Mouse (Mus musculus) testis, postnatal 10 days (tissue): Measurements from ENCODE around the gene Hnrnpa3.
"Not testable (repeated sequence)": the region's sequence is repeated elsewhere in the genome, so short reads cannot be mapped to it uniquely, and the experiment has no call there.

Experiments used
- DNase-seq: peaks from one replicate; pipeline ENCODE4 v3.0.0; 2021; ENCODE audit warnings: low spot score

The Hnrnpa3 gene

GRCm38 (mm10) chr2:75658727-75659628, at the start of gene Hnrnpa3:
Hnrnpa3 (plus strand) TSS chr2:75659261.
- DNase-seq = peak; percentile 99

- no peak for DNase-seq
Observed at GRCm38 (mm10) chr2:75609971-75610370, 49.1 kb upstream of the Hnrnpa3 start.

GRCm38 (mm10) chr2:75610602-75611001, 48.5 kb upstream of the Hnrnpa3 start:
- DNase-seq = not testable (repeated sequence)

- DNase-seq = no peak
Observed at GRCm38 (mm10) chr2:75611041-75611805, 47.8 kb upstream of the Hnrnpa3 start.

DNA sequence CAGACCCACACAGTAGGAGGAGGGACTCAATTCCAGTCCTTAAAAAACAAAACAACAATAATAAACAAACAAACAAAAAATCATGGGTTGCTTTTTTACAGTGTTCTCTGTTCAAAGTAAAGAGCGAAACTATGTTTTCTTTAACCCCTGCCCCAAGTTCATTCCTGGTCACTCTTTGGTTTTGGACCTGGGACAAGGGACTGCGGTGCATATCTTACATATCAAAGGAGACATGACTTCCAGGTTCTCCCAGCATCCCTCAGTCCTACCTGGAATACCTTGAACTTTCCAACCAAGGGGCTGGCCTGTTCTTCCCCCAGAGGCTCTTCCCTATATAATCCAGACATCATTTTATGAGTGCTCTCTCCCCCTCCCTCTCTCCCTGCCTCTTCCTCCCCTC, 47.1 kb upstream of the Hnrnpa3 start:
- no peak for DNase-seq

DNA sequence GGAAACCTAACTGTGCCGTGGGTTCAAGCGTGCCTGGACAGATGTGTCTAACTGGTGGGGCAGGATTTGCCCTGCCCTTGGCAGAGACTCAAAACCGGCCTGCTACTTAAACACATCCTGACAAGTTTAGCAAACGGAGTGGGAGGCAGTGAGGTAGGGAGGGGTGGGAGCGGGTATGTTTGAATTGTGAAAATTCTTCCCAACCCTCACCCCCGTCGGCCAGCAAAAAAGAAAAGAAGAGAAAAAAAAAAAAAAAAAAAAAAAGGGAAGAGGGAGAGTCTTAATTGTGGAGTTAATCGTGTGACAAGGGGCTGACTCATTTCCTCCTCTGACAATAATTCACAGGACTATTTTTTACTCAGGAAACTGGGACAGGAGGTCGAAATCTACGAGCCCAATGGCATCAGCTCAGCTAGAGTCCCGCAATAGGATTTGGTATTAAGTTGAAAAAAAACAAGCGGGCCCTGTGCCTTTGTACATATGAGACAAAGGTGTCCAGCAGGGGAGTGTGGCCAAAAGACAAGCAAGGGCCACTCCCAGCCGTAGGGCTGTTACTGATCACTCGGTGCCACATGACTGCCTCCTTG, 46.0 kb upstream of the Hnrnpa3 start:
- no peak for DNase-seq

DNA sequence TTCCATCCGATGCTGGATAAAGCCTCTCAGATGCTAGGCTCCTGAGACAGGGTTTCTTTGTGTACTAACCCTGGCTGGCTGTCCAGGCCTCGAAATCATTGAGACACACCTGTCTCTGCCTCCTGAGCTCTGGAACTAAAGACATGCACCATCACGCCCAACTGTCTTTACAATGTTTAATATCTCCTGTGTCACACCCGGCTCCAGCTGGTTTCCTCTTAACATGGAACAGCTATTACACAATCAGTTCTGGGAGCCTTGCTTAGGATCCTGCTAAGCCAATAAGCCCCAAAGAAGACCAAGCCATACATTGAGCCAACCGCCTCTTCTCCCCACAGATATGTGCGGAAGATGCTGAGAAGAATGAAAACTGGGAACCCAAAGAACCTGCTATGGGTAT, 44.5 kb upstream of the Hnrnpa3 start:
- no peak for DNase-seq

GRCm38 (mm10) chr2:75616911-75617310, 42.1 kb upstream of the Hnrnpa3 start:
- no peak for DNase-seq

GRCm38 (mm10) chr2:75618712-75619111, 40.3 kb upstream of the Hnrnpa3 start:
- DNase-seq = no peak

- DNase-seq = no peak
Observed at GRCm38 (mm10) chr2:75621873-75622654, 37.0 kb upstream of the Hnrnpa3 start.

DNA sequence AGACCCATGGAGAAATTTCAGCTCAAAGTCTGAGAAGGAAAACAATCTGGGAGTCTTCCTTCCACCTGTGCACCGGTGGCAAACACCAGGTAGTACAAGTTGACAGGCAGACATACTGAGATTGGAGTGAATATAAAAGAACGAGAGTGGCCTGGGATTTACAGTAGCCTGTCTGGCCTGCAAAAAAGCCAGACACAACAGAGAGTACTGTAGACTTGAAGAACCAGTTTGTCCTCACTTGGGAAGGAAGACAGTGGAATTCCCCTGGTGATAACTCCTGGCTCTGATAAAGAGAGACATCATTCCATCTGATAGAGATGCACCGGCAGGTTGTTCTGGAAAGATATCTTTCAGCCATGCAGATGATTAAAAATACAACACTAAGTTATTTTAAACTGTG, 34.0 kb upstream of the Hnrnpa3 start:
- DNase-seq = no peak

DNA sequence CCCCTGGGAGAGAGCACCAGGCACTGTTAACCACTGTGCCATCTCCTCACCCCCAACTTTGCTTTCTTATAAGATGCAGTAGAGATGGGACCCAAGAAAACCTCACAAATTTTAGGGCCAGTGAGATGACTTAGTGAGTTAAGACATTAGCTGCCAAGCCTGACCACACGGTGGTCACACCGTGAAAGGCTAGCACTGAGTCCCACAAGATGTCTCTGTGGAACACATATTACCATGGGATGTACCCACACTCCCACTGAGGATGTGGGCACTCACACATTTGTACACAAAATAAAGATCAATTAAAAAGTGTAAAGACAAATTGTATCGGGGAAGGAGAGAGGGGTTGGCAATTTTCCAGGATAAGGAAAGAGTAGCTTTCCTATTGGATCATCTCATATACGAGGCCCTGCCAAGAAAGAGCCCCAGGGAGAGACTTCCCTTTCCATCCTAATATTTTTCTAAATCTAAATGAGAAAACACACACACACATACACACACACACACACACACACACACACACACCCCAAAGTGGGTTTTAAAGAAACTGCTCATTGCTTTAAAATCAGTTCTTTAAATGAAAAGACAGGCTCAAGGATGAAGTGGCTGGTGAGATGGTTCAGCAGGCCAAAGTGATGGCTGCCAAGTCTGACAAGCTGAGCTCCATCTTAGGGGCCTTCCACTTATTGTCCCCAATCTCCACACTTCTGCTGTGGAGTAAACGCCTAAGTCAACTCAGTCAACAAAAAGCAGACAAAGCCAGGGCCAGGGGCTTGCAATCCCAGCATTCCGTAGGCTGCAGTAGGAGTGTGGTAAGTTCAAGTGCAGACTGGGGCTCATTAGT, 32.2 kb upstream of the Hnrnpa3 start:
- DNase-seq = peak; percentile 26

DNA sequence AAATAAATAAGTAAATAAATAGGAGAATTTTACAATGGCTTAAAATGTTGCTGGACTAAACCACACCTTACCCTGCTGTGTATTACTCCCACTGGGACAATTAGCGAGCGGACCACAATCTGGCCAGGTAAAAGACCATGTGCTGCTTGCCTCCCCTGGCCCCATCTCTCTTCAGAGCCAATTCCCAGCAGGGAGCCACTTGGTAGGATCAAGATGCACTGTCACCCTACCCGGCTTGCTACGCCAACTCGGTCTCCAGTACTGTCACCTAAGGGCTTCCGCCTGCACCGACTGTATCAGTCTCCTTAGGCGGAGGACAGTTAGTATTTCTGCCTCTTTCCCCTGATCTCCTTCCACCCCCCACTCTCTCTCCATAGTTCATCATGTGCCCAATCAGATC, 30.6 kb upstream of the Hnrnpa3 start:
- DNase-seq = peak; percentile 38

DNA sequence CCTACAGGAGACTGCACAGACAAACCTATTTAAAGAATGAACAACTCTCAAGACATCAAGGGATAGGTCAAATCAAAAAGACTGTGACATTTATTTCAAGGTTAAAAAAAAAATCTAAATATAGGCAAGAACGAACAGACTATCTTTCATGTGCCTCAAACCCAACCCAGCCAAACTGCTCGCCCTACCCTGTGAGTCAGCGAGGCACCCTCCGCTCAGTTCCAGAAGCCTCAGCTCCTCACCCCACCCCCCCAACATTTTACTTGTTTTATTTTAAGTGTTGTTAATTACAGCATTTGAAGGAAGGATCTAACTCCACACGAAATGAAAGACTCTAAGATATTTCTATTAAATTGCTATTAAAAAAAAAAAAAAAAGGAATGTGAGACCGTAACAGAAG, 27.6 kb upstream of the Hnrnpa3 start:
- DNase-seq = peak; percentile 18

GRCm38 (mm10) chr2:75632043-75632442, 27.0 kb upstream of the Hnrnpa3 start:
- DNase-seq = no peak

GRCm38 (mm10) chr2:75632721-75633181, 26.3 kb upstream of the Hnrnpa3 start:
- no peak for DNase-seq

GRCm38 (mm10) chr2:75633381-75633780, 25.7 kb upstream of the Hnrnpa3 start:
- no peak for DNase-seq

GRCm38 (mm10) chr2:75633784-75634183, 25.3 kb upstream of the Hnrnpa3 start:
- DNase-seq = no peak

DNA sequence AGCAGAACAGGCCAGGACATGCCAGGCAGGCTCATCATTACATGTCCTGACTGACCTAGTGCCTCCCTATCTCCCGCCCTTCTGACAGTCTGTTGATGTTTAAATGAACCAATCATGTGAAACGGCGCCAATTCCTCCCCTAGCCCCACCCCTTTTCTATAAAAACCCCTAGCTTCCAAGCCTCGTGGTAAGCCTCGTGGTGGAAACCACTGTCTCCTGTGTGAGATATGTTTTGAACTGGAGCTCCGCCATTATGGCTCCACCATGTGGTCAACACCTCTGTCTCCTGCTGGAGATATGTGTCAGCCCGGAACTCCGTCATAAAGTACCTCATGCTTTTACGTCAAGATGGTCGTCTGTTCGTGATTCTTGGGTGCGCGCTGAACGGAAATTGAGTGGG, 24.6 kb upstream of the Hnrnpa3 start:
- peak; percentile 16 for DNase-seq

DNA sequence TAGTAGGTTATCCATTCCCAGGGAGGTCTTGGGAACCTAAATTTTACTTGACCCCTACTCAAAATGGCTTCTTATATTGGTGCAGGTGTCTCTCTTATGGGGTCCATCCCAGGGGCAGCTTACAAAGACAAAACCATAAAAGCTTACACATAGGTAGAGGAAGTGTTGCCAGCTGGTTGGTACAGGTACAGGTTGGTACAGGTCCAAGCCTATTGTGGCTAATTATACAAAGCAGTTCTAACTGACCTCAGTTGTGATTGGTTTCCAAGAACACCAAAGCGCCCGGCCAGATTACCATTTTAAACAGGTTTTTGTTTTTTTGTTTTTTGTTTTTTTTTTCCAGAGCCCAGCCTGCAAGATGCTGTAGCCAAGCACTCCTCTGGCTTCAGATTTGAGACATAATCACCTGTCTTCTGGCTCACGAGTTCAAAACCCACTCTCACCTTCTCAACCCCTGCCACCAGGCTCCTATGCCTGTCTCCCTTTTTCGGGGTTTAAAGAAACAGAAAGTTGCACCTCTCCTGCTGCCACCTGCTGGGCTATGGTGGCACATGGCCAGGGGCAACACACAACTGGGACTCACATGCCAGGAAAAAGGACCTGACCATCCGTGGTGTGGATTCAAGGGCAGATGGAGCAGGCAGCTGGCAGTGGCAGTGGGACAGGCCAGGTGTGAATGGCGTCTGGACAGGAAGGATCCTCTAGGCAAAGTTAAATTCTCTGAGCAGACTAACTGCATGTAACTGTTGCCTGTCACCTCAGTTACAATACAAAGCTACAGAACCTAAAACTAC, 22.6 kb upstream of the Hnrnpa3 start:
- no peak for DNase-seq
